8 mouse cellular contexts compared by ENCODE assay signal in the genomic region with DNA sequence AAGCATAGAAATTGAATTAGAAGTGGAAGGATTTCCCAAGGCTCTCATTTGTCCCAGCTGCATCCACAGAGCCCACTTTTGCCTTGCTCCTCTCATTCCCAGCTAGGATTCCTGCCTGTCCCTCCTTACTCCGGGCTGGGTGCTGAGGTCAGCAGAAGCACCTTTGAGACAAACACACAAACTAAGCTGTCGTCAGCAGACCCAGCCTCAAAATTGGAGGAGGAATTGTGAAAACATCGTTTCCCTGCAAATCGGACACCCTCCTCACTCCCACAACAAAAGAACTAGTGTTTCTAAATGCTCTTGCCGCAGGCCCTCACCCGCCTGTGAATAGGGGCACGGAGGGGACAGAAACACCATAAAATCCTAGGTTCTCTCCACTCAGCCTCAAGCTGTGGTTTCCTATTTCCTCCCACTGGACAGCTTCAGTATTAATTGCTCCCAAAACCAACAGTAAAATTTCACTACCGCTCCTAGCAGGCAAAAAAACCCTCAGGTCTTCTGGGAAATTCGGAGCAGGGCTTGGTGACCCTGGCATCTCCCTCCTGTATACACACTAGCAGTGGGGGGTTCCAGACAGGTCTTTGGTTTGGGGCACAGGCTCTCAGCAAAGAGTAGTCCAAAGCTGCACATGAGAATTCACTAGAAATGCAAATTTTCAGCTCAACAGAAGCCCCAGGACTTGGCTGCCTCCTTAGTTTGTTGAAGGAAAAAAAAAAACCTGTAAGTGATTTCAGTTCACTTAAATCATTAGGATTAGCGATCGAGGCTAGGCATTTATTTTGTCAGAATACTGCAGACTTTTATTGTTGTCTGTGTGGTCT.
A peak's percentile ranks its signal among the peaks of the same experiment; 100 is the strongest.
DNase-seq lines count a peak whose midpoint lies in the region; TF ChIP-seq lines count a peak whose summit lies in the region.

No protein-coding gene starts in this region.

- H3K27me3 ChIP-seq in testis, adult 2 months (ENCODE audit: control insufficient read depth, insufficient read depth, low read length) = no peaks in the 10 kb centered on the region

- no peak for TF ChIP-seq POLR2A in testis, adult 2 months (IDR thresholded peaks at IDR 0.05; ENCODE audit: control insufficient read depth, low read depth, low read length)

- H3K4me3 ChIP-seq in testis, adult 2 months (ENCODE audit: control insufficient read depth, low read depth, low read length) = peak overlapping the region; percentile 39

- peak overlapping the region; percentile 79 for H3K27ac ChIP-seq in testis, adult 2 months (ENCODE audit: control insufficient read depth, insufficient read depth, low read depth, low read length)

- H3K4me1 ChIP-seq in testis, adult 2 months (ENCODE audit: control insufficient read depth, insufficient read depth, low read length) = peaks cover 4% of the 10 kb centered on the region

- intact Hi-C loops in heart, postnatal 36 days (cut with DNase I) = loop anchor here (2.0 to 5.0 kb wide), 3 partner anchors 79 to 166 kb away; partner anchors contain the start of gene Adamts9
- intact Hi-C loops in left cerebral cortex, postnatal 10 days (cut with DNase I) = no loop called here

- TF ChIP-seq CTCF in testis, adult 2 months (IDR thresholded peaks at IDR 0.05; ENCODE audit: control insufficient read depth, insufficient read depth, insufficient replicate concordance, low read depth, low read length) = no peak

- DNase-seq in heart, adult 11 months = peak; percentile 40
- DNase-seq in heart, postnatal 36 days = no peak
- no peak for DNase-seq in testis, postnatal 10 days (ENCODE audit: low spot score)
- DNase-seq in kidney, postnatal 10 days = peak; percentile 35
- DNase-seq in yolk sac, embryonic 10.5 days (ENCODE audit: low spot score) = peak; percentile 14
- no peak for DNase-seq in left cerebral cortex, postnatal 10 days (ENCODE audit: extremely low spot score in 1 of 2, low spot score in 2 of 2)
- DNase-seq in adrenal gland, postnatal 4 days (ENCODE audit: low spot score in 2 of 2) = no peak

- no peaks in the 10 kb centered on the region for H3K36me3 ChIP-seq in testis, adult 2 months (ENCODE audit: control insufficient read depth, insufficient read depth, low read length)

Comparison
In these comparisons a context has a peak if more than half of its experiments do, and no peak if none do; other contexts are left out.
1. DNase-seq: peak in heart, adult 11 months (single experiment), kidney, postnatal 10 days (single experiment) and yolk sac, embryonic 10.5 days (single experiment); none in heart, postnatal 36 days (0 of 2), testis, postnatal 10 days (single experiment), left cerebral cortex, postnatal 10 days (0 of 2) and adrenal gland, postnatal 4 days (0 of 2).